Mouse (Mus musculus): ENCODE data around the gene Esrrg. TPM values are rescaled to one million over a fixed set of nuclear protein-coding genes. Genes with fewer than 3 reads are reported as not detected.

The Esrrg gene
- total and polyA plus RNA-seq, 3 experiments = not detected

GRCm38 (mm10) chr1:187902176-187902575 is 293.6 kb downstream of the Esrrg start:
- in situ Hi-C loops (cut with MboI; ENCODE audit: low pct_ligation_motif_present, low pct_unique_long_range_greater_than_20kb, low sequenced_read_pairs) = no loop called here
- no peak for DNase-seq (ENCODE audit: extremely low read depth)
- H3K27ac ChIP-seq (ENCODE audit: insufficient read depth, low read depth) = no peak overlapping the region

DNA sequence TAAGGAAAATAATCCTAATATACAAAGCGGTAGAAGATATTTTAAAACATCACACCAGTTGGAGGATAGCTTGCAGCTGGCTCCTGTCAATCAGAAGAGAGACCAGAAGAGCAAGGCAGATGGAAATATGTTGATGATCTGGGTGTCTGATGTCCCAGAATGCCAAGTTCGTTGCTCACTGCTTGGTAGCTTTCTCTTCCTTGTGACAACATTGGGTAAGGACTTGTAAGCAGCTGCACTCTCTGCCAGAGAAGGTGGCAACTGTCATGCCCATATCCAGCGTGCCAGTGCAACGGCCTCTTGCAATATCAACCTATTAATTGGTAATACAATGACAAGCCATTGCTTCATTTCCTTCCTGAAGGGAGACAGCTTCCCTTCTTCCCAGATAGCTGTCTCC is 296.1 kb downstream of the Esrrg start:
- Histone ChIP-seq H3K27me3 (replicated peaks) (no peaks in the 10 kb centered on the region), H3K9ac (ENCODE audit: insufficient read depth, low read depth) (no peak overlapping the region), H3K4me3 (replicated peaks in 1 of 3; ENCODE audit: low read depth in 2 of 3, low read length in 2 of 3, poor library complexity in 1 of 3) (no peak overlapping the region), H3K9me3 (replicated peaks; ENCODE audit: low read length) (peaks cover 69% of the 10 kb centered on the region), H3K4me1 (ENCODE audit: control insufficient read depth in 1 of 2, insufficient read depth in 2 of 2) (no peaks in the 10 kb centered on the region), H3K4me2 (ENCODE audit: insufficient read depth, low read depth, poor library complexity, severe bottlenecking) (no peak overlapping the region), H3K27ac (ENCODE audit: insufficient read depth, low read depth) (no peak overlapping the region), H3K36me3 (replicated peaks in 1 of 2; ENCODE audit: control insufficient read depth in 1 of 2, insufficient read depth in 1 of 2, low read length in 1 of 2) (no peaks in the 10 kb centered on the region), H3K79me2 (replicated peaks; ENCODE audit: control insufficient read depth, extremely low read depth, insufficient read depth, poor library complexity, severe bottlenecking) (no peaks in the 10 kb centered on the region)
- in situ Hi-C loops (cut with MboI; ENCODE audit: low pct_ligation_motif_present, low pct_unique_long_range_greater_than_20kb, low sequenced_read_pairs) = no loop called here
- no peak for DNase-seq (ENCODE audit: extremely low read depth)
- dilution Hi-C loops (cut with MboI; ENCODE audit: extremely low pct_ligation_motif_present, extremely low pct_unique_long_range_greater_than_20kb, low sequenced_read_pairs) = no loop called here
- TF ChIP-seq PAX5 (IDR thresholded peaks at IDR 0.05; ENCODE audit: low read length) = no peak
- TF ChIP-seq NELFE (IDR thresholded peaks at IDR 0.05; ENCODE audit: low read depth, low read length) = no peak
- TF ChIP-seq GABPA (IDR thresholded peaks at IDR 0.05; ENCODE audit: insufficient replicate concordance, low read depth, low read length) = no peak
- TF ChIP-seq ELF1 (IDR thresholded peaks at IDR 0.05; ENCODE audit: low read depth, low read length) = no peak
- no peak for TF ChIP-seq SMC3 (IDR thresholded peaks at IDR 0.05; ENCODE audit: low read depth, low read length)
- no peak for TF ChIP-seq USF1 (IDR thresholded peaks at IDR 0.05; ENCODE audit: low read depth, low read length)
- TF ChIP-seq IRF4 (IDR thresholded peaks at IDR 0.05; ENCODE audit: low read depth, low read length) = no peak
- TF ChIP-seq HCFC1 (IDR thresholded peaks at IDR 0.05; ENCODE audit: low read depth, low read length) = no peak
- TF ChIP-seq POLR2A (IDR thresholded peaks at IDR 0.05; ENCODE audit: low read depth, low read length) = no peak
- no peak for TF ChIP-seq E2F4 (IDR thresholded peaks at IDR 0.05; ENCODE audit: insufficient replicate concordance, low read depth, low read length)
- no peak for TF ChIP-seq ZMIZ1 (IDR thresholded peaks at IDR 0.05; ENCODE audit: low read depth, low read length)
- no peak for TF ChIP-seq ZNF384 (IDR thresholded peaks at IDR 0.05; ENCODE audit: low read depth, low read length)
- no peak for TF ChIP-seq MAZ (IDR thresholded peaks at IDR 0.05; ENCODE audit: low read depth, low read length)
- no peak for TF ChIP-seq CTCF (conservative IDR thresholded peaks at IDR 0.05 in 1 of 2, IDR thresholded peaks at IDR 0.05 in 1 of 2; ENCODE audit: low read depth in 2 of 2, low read length in 2 of 2)
- TF ChIP-seq UBTF (IDR thresholded peaks at IDR 0.05; ENCODE audit: low read depth, low read length) = no peak
- TF ChIP-seq JUN (IDR thresholded peaks at IDR 0.05; ENCODE audit: insufficient read depth, low read depth, low read length) = no peak
- no peak for TF ChIP-seq MYC (IDR thresholded peaks at IDR 0.05; ENCODE audit: low read depth, low read length)
- TF ChIP-seq NRF1 (IDR thresholded peaks at IDR 0.05; ENCODE audit: low read depth, low read length) = no peak
- no peak for TF ChIP-seq BHLHE40 (IDR thresholded peaks at IDR 0.05; ENCODE audit: low read depth, low read length)
- no peak for TF ChIP-seq KAT2A (IDR thresholded peaks at IDR 0.05; ENCODE audit: insufficient replicate concordance, low read length)

More at GRCm38 (mm10) chr1:187902176-187902575, 293.6 kb downstream of the Esrrg start:
- Histone ChIP-seq H3K27me3 (replicated peaks) (no peaks in the 10 kb centered on the region), H3K36me3 (replicated peaks in 1 of 2; ENCODE audit: control insufficient read depth in 1 of 2, insufficient read depth in 1 of 2, low read length in 1 of 2) (no peaks in the 10 kb centered on the region), H3K4me1 (ENCODE audit: control insufficient read depth in 1 of 2, insufficient read depth in 2 of 2) (no peaks in the 10 kb centered on the region), H3K4me3 (replicated peaks in 1 of 3; ENCODE audit: low read depth in 2 of 3, low read length in 2 of 3, poor library complexity in 1 of 3) (no peak overlapping the region), H3K9ac (ENCODE audit: insufficient read depth, low read depth) (no peak overlapping the region), H3K9me3 (replicated peaks; ENCODE audit: low read length) (peaks cover 74% of the 10 kb centered on the region), H3K79me2 (replicated peaks; ENCODE audit: control insufficient read depth, extremely low read depth, insufficient read depth, poor library complexity, severe bottlenecking) (no peaks in the 10 kb centered on the region), H3K4me2 (ENCODE audit: insufficient read depth, low read depth, poor library complexity, severe bottlenecking) (no peak overlapping the region)
- dilution Hi-C loops (cut with MboI; ENCODE audit: extremely low pct_ligation_motif_present, extremely low pct_unique_long_range_greater_than_20kb, low sequenced_read_pairs) = no loop called here
- TF ChIP-seq POLR2A (IDR thresholded peaks at IDR 0.05; ENCODE audit: low read depth, low read length) (no peak), SIN3A (IDR thresholded peaks at IDR 0.05; ENCODE audit: low read length) (no peak), ZNF384 (IDR thresholded peaks at IDR 0.05; ENCODE audit: low read depth, low read length) (no peak), MAFK (IDR thresholded peaks at IDR 0.05; ENCODE audit: insufficient replicate concordance, low read length) (no peak), BHLHE40 (IDR thresholded peaks at IDR 0.05; ENCODE audit: low read depth, low read length) (no peak), RCOR1 (conservative IDR thresholded peaks at IDR 0.05; ENCODE audit: low read depth, low read length) (no peak), NRF1 (IDR thresholded peaks at IDR 0.05; ENCODE audit: low read depth, low read length) (no peak), ZKSCAN1 (IDR thresholded peaks at IDR 0.05; ENCODE audit: borderline replicate concordance, low read depth, low read length) (no peak), JUN (IDR thresholded peaks at IDR 0.05; ENCODE audit: insufficient read depth, low read depth, low read length) (no peak), ETS1 (conservative IDR thresholded peaks at IDR 0.05; ENCODE audit: low read depth, low read length) (no peak), CHD2 (IDR thresholded peaks at IDR 0.05; ENCODE audit: low read length) (no peak), USF2 (conservative IDR thresholded peaks at IDR 0.05; ENCODE audit: low read depth, low read length) (no peak), GABPA (IDR thresholded peaks at IDR 0.05; ENCODE audit: insufficient replicate concordance, low read depth, low read length) (no peak), KAT2A (IDR thresholded peaks at IDR 0.05; ENCODE audit: insufficient replicate concordance, low read length) (no peak), MAZ (IDR thresholded peaks at IDR 0.05; ENCODE audit: low read depth, low read length) (no peak)
